ENCODE assay signal across 35 mouse cellular contexts in genomic region chr4:59510321-59510720, GRCm38 (mm10).
"Had no signal": no experiment of that assay in that cellular context is flagged by ENCODE, and none has a peak within 500 bp of the region (broad histone marks: within the 10 kb centered on the region; RNA-seq: fewer than 3 reads in every experiment).

No protein-coding gene starts in this region.

- H3K4me2 ChIP-seq: heart, embryonic 11.5 days; heart, embryonic 12.5 days; heart, embryonic 13.5 days; heart, embryonic 15.5 days; hindbrain, embryonic 12.5 days; hindbrain, embryonic 13.5 days; hindbrain, embryonic 14.5 days; hindbrain, embryonic 15.5 days; intestine, embryonic 15.5 days; kidney, embryonic 15.5 days had no signal

- H3K9me3 ChIP-seq: heart, embryonic 10.5 days; heart, embryonic 12.5 days; heart, embryonic 13.5 days; heart, embryonic 15.5 days; hindbrain, embryonic 10.5 days; hindbrain, embryonic 12.5 days; hindbrain, embryonic 13.5 days; hindbrain, embryonic 15.5 days; intestine, embryonic 15.5 days; kidney, embryonic 15.5 days had no signal

- H3K4me3 ChIP-seq: heart, embryonic 10.5 days; heart, embryonic 12.5 days; heart, embryonic 13.5 days; heart, embryonic 15.5 days; hindbrain, embryonic 10.5 days; hindbrain, embryonic 12.5 days; hindbrain, embryonic 13.5 days; hindbrain, embryonic 15.5 days; intestine, embryonic 15.5 days; kidney, embryonic 15.5 days; layer of hippocampus, adult 2 months had no signal

- H3K27me3 ChIP-seq: heart, embryonic 12.5 days; heart, embryonic 13.5 days; heart, embryonic 15.5 days; hindbrain, embryonic 12.5 days; hindbrain, embryonic 13.5 days; hindbrain, embryonic 15.5 days; intestine, embryonic 15.5 days; kidney, embryonic 15.5 days had no signal

- H3K4me1 ChIP-seq: heart, embryonic 10.5 days; heart, embryonic 12.5 days; heart, embryonic 15.5 days; hindbrain, embryonic 10.5 days; hindbrain, embryonic 12.5 days; hindbrain, embryonic 13.5 days; kidney, embryonic 15.5 days had no signal

- DNase-seq: heart, postnatal 10 days; heart, postnatal 14 days; heart, postnatal 36 days; heart, postnatal 4 days; kidney, adult 11 months; kidney, adult 18-20 months; kidney, adult 2 months; kidney, adult 8-10 months; kidney, adult 9 months; kidney, postnatal 10 days; kidney, postnatal 14 days; kidney, postnatal 25 days; kidney, postnatal 36 days; kidney, postnatal 4 days; layer of hippocampus, adult 9-11 months; layer of hippocampus, postnatal 36 days had no signal

- H3K27ac ChIP-seq: heart, embryonic 10.5 days; heart, embryonic 13.5 days; heart, embryonic 15.5 days; hindbrain, embryonic 10.5 days; hindbrain, embryonic 12.5 days; hindbrain, embryonic 13.5 days; hindbrain, embryonic 14.5 days; hindbrain, embryonic 15.5 days; hindbrain, postnatal 0 days; intestine, embryonic 15.5 days; kidney, embryonic 15.5 days; kidney, postnatal 0 days; layer of hippocampus, adult 2 months had no signal

- H3K9ac ChIP-seq: heart, embryonic 12.5 days; heart, embryonic 13.5 days; heart, embryonic 15.5 days; hindbrain, embryonic 12.5 days; hindbrain, embryonic 13.5 days; hindbrain, embryonic 14.5 days; hindbrain, embryonic 15.5 days; intestine, embryonic 15.5 days; kidney, embryonic 15.5 days had no signal

- ATAC-seq: hindbrain, embryonic 16.5 days; hindbrain, postnatal 0 days; inflammation-experienced regulatory T-cells, adult 6 months; intestine, embryonic 16.5 days; intestine, postnatal 0 days had no signal
